Mouse (Mus musculus) kidney, adult 18-20 months (tissue): ENCODE results near the gene Isy1.

Source experiments
- DNase-seq: peaks from one replicate; pipeline ENCODE4 v3.0.0; 2021

Gene Isy1

DNA sequence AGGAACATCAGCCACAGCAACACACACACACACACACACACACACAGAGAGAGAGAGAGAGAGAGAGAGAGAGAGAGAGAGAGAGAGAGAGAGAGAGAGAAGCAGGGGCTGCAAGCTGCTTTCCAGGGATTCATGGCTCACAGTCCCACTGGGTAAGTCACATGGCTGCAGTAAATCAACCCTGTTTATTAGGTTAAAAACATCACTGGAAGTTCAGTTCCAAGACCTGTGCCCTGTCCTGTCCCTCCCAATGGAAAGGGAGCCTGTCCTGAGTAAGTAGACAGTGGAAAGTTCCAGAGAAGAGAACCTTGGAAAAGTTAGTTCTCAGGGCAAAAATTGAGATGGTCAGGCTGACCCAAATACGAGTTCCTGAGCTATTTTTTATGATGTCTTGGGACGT, 41.3 kb downstream of the Isy1 start:
- no peak for DNase-seq

DNA sequence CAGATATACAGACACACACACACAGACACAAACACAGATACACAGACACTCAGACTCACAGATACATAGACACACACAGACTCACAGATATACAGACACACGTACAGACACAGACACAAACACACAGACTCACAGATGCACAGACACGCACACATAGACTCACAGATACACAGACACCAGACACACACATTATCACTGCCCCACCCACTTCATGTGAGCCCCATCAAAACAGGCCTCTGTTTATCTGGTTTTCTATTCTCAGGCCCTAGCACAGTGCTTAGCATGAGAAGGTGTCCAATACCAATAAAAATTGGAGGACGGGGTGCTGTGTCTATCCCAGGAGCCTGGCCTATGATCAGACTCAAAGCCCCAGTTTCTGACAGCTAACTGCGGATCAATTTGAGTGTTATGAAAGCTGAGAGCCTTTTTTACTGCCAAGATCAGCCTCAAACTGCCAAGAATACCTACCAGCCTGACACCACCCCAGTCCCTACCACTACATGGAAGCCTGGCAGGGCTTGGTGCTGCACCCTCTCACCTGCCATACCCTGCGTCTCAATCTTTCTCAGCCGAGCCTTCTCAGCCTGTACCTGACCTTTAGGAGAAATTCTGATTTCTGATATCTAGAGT, 42.2 kb downstream of the Isy1 start:
- DNase-seq: no peak

DNA sequence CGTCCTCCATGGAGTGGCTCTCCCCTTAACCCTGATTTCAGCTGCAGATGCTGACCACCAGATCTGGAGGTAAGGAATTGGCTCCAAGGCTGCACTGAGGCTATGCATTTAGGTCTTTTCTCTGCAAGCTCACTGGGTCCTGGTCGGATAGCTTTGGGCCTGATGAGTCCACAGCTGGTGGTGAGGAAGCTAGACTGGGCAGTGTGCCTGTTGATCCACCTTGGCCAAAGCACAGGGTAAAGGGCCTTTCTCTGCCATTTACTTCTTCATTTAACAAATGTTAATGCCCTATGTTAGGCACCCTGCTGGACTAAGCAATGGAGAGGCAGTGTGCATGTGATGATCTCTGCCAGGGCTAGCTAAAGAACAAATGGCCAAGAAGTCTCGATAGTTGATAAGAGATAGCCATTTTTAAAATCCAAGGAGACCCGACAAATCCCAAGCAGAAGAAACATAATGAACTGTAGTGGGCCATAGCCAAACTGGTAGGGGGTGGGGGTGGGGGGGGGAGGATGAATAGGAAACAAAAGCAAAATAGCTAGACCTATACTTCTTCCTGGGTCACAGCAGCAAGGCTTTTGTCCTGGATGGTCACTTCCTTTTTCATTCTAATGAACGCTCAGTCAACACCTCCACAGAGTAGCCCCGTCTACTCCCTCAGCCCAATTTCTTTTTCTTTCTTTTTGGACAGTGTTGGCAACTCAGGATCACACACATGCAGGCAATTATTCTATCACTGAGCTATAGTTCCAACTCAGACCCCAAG, 43.0 kb downstream of the Isy1 start:
- no peak for DNase-seq

DNA sequence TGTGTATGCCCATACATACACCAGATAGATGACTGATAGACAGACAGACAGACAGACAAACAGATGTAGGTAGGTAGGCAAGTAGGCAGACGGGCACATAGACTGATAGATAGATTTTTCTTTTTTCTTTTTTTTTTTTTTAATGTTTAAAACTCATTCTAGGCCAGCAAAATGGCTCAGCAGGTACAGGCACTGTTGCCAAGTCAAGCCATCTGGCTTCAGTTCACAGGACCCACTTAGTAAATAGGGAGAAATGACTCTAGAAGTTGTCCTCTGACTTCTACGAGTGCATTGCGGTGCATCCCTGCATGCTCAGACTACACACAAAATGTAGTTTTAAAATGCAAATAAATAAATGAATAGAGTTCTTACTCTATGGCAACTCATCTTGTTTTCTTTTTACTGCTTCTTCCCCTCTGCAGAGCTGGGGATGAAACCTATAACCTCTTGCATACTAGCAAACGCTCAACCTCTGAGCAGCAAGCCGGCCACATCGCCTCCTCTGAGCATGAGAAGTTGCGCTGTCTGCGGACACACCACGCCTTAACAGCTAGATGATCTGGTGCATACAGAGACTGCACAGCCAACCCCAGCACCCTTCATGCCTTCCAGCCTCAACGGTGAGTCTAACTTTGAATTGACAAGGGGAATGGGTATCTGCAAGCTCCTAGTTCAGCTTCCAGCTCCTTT, 44.6 kb downstream of the Isy1 start:
- DNase-seq: no peak

DNA sequence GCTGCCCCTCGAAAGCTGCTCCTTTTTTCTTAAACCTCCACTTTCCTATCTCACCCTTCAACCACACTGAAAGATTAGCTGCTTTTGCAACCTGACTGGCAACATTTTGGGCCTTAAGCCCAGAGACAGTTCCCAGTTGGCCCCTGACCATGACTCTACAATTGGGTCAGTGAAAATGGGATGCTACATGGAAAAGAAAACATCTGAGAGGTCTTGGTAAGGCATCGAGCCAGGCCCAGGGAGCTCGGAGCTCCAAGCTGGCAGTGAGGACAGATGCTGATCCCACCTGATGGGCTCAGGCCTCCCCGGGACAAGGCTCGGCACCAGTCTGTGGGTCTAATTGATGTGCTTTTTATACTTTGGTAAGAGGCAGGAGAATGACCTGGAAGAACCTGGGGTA, 46.8 kb downstream of the Isy1 start:
- no peak for DNase-seq

DNA sequence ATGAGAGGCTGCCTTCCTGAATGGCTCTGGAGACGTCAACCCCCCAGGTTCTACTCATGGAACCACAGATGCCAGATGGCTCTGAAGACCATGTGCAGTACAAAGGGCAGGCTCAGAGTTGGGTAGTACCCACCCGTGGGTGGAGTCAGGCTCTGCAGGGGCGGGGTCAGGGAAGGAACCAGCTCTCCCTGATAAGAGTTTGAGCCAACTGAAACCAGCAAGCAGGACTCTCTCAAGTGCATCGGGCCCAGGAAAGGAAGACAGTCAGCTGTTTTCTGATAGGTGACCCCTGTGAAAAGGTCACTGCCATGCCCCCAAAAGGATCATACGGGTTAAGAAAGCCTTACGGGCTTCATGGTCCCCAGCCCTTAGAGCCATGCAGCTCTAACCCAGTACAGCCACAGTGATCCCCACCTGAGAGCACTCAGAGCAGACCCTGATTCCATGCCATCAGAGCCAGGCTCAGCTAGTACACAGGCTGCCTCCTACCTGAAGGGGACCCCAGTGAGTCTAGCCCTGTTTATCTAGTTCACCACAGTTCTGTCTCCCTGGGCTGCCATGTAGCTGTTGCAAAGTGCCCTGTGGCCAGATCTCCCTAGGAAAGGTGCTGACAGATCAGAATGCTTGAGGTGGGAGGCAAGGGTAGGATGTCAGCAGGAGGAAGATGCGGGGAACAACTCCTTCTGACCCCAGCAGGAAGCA, 47.7 kb downstream of the Isy1 start:
- peak; percentile 41 for DNase-seq

DNA sequence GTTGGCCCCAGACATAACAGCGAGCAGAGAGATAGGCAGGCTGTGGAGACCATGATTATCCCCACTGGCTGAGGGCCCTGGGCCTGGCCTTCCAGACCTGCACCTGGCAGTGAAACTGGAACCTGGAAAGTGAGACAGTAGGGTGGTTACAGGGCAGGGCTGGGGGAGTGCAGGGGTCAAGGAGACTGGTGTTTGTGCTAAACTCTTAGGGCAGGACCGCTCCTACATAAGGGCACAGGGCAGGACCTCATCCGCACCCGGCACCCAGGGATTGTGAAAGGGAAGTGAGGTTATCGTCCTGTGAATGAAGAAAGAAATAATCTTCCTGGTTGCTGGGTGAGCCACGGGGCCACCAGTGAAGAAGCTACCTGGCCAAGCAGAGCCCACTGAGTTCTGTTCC, 48.8 kb downstream of the Isy1 start:
- no peak for DNase-seq

DNA sequence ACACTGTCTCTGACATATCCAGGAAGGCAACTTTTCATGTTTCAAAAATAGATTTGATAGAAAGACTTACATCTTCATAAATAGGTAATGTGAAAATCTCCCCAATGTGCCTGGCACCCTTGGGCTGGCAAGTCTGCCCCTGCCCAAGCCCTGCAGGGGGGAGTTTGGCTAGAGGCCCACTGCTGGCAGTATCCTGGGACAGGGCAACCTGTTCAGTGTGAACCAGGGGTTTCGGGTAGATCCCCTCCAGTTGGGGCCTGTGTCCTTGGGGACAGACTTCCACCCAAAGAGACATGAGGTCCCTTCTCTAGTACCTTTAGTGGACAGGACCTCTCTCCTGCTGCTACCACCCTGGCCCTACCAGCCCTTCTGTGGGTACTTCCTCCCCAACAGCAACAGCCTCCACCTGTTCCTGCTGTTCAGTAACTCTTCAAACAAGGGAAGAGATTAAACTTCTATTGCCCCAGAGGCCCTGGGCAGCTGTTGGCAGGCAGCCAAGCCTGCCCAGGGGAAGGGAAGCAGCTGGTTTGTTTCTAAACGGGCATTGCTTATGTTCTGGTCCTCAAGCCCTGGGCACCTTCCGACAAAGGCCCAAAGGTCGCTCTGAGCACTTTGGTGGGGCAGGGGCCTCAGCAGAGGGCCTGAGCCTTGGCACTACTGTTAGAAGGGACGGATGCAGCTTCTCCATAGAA, 49.6 kb downstream of the Isy1 start:
- DNase-seq: peak; percentile 67

DNA sequence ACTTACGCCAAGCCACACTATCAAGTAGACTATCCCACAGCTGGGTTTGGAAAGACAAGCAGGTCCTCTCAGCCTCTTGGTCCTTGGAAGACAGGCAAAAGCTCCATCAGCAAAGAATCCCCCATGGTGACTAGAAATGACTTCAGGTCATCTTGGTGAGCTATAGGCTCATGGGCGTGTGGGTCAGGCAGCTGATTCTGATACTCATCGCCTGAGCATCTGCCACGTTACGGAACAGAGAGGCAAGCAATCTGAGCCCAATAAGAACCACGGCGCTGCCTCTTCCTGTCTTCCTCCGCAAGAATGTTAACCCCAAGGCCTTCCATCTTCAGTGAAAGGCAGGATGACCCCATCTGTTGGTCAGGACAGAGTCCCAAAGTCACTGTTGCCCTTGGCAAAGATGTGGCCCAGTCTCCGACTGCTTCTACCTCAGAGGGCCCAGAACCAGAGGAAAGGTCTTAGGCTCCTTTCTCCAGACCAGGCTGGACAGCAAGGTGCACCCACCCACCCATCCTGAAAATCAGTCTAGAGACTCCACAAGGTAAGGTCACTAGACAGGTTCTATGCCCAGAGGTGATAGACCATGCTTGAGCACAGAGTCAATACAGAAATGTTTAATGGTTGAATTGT, 50.2 kb downstream of the Isy1 start:
- DNase-seq: no peak

DNA sequence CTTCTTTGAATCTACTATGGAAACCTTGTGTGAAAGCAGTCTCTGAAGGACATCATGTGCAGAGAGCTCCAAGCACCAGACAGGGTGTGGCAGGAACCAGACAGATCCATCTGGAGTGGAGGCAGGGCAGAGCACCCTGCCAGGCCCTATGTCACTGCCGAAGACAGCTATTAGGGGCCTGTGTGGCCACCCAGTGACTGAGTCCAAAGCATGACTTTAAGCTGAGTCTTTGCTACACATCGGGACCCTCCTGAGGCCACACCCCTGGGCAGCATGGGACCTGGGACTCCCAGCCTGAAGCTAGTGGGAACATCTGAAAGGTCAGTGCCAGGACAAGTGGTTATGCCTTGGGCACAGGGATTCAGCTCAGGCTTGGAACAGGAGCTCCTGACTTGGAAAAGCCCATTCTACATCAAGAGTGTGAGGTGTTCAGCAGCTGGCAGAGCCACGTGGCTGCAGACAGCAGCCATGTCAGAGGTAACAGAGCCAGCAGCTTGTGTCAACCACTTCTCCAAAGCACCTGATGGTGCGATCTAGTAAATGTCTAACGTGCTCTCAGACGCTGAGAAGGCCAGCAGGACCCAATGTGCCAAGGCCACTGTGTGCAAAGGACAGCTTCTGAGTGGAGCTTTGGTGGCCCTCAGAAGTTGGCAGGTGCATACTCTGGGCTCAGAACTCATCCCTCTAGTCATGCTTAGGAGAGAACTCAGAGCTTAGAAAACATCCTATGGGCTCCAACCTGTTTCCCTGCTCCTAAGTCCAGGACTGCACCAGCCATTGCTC, 51.3 kb downstream of the Isy1 start:
- DNase-seq: no peak

DNA sequence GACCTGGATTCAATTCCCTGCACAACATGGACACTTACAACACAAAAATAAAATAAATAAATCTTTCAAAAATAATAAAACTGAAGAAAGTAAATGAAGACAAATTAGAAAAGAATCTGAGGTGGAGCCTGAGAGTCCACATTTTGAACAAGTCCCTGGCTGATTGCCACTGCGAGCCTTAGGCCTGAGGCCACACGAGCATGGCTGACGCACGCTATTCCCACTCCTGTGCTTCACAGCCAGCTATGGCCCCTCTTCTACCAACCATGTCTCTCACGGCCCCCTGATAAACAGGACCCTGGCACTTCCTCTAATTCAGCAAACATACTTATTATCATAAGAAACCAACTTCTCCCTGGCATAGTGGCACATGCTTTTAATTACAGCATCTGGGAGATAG, 52.0 kb downstream of the Isy1 start:
- no peak for DNase-seq

DNA sequence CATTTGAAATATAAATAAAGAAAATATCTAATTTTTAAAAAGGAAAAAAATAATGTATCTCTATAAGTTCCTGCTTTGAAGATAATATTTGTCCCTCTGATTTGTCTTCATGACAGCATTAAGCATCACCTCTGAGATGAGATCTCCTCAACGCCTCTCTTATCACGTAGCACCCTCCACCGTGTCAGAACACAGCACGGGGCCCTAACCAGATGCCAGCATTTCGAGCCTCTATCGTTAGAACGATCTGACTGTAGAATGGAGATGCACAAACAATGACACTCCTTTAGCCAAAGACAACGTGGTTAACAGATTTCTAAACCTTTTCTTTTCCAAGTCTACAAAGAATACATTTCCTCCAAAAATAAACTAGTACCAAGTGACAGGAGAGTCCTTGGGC, 54.6 kb downstream of the Isy1 start:
- no peak for DNase-seq

DNA sequence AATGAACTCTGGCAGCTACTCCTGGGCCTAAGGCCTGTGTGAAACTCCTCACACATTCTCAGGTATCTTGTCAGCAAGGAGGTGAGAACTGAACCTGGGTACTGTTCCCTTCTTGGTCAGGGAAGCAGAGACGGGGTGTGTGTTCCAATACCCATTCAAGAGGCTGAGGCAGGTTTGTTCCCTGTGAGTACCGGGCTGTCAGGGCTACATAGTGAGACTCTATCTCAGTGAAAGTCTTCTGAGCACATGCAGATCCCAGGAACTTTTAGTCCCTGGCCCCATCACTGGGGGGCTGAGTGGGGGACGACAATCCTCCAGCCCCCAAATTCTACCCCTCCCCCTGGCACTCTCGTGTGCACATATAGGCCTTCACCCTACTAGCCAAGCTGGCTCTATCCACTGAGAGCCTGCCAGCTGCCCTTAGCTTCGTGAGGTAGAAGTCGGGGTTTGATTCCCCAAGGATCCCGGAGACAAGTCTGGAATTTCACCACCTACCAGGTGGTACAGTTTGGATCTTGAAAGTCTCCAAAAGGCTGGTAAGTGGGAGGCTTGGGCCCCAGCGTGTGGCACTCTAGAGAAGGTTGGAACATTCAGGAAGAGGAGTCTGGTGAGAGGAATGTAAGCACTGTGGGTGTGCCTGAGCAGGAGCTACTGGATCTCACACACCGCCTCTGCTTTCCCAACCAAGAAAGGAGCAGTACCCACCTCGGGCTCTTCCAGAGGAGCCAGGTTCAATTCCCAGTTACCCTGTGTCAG, 57.9 kb downstream of the Isy1 start:
- DNase-seq: no peak

DNA sequence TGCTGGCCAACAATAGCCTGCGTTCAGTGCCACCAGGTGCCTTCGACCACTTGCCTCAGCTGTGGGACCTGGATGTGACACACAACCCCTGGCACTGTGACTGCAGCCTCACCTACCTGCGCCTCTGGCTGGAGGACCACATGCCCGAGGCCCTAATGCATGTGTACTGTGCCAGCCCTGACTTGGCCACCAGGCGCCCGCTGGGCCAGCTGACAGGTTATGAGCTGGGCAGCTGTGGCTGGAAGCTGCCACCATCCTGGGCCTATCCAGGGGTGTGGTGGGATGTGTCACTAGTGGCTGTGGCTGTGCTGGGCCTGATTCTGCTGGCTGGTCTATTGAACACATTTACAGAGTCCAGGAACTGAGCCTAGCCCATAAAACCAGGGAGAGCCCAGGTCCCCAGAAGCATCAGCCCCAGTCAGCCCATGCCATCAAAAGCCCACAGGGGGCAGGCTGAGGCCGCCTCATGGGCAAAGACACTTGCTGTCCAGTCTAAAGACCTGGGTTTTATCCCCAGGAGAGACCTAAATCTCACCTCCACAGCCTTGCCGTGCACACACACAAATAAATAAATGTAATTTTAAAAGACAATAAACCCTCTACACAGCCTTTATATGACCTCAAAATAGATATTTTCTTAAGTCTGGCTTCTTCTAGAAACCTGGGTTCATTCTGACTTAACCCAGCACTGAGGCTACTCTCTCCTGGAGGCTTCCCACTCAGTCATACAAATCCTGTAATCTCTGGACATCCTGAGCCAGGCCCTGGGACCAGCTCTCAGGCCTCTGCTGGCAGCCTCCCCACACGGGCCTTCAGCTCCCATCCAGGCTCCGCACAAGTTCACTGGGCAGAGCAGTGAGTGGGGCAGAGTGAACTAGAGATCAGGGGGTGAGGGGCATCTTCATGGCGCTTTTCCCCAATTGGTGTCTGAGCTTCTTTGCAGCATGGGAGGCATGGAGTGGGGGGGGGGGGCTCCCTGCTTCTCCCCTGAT, 59.1 kb downstream of the Isy1 start:
- no peak for DNase-seq

DNA sequence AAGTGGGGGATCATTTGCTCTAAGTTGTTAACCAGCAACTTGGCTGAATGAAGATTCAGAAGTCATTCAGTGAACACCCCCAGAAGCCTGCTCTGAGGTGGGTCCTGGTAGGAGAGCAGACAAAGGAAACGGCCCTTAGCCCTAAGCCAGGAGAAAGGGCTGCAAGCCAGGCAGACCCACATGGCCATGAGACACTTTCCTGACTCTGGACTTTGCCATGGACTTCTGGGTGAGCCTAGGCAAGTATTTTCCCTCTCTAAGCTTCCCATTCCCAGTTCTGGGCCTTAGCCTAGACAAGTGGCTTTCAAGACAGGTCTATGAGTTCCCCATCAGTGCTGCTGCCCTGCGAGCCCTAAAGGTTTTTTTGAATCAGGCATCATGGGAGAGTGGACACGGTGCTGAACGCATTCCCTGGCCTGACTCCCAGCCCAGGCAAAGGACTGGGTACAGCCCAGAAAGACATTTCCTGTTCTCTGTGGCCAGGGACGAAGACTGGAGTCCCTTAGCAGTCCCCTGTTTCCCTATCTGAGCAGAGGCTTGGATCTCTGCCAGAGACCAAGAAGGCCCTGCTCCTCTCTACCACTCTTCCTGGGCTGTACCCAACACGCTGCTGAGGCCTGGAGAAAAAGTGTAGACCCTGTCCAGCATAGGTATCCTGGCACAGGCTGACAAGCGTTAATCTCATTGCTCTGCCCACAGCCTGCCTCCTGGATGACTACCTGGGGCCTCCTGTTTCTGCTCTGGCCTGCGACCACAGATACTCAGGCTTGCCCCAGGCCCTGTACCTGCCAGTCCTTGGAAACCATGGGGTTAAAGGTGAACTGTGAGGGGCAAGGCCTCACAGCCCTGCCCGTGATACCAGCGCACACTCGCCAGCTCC, 60.1 kb downstream of the Isy1 start:
- no peak for DNase-seq

DNA sequence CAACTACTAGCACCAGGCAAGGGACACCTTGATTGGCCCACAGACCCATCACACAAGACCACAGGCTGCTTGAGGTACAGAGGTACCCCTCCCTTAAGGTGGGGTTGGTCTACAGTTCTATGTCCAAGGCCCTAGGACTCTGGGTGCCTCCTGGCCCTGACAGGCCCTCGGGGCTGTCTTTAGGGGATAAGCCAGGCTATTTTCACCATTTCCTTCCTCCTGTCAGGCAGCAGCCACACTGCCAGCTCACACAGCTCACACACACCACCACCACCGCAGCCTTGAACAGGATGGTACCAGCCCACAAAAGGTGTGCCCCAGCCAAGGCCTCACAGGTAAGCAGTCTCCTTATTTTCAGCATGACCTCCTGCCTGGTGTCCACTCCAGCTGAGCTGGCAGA, 60.8 kb downstream of the Isy1 start, which contains the start of gene Gp9:
Gp9 (plus strand) TSS at position 231 of the 400 bp plus-strand sequence.
- DNase-seq: no peak

DNA sequence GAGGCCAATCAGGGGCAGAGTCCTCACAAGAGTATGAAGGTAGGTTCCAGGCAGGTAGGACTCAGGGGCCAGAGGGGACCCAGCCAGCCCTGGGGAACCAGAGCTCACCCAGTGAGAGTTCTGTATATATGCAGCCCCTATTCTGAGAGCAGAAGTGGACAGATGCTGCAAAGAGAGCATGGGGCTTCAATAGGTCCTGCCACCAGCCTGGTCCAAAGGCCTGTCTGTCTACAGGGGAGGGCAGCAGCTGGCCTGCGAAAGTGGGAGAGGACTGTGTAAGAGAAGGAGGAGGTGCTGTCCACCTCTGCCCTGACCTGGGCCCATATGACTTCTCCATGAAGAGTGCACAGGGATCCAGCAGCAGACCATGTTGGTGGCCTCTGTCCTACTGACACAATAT, 61.9 kb downstream of the Isy1 start:
- DNase-seq: no peak

DNA sequence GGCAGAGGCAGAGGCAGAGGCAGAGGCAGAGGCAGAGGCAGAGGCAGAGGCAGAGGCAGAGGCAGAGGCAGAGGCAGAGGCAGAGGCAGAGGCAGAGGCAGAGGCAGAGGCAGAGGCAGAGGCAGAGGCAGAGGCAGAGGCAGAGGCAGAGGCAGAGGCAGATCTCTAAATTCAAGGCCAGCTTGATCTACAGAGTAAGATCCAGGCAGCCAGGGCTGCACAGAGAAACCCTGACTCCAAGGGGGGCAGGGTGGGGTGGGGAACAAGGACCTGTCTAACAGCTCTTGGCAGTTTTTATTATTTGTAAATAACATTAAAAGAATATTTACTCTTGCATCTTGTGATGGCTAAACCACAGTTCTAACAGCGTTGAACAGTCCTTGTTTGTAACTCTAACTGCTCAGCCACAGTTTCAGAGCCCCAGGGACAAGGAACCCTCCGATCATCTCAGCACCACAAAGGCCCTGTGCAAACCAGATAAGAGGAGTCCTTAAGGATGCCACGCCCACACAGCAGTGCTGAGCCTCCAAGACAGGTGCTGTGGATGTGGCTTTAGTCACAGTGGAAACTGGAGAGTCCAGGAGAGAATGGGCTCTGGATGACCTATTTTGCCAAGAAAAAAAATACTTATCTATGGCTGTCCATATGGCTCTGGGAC, 62.9 kb downstream of the Isy1 start:
- no peak for DNase-seq
